Mouse (Mus musculus) lung, adult 18-20 months (tissue): Measurements from ENCODE around the gene Tubg1.
A peak's percentile ranks its signal among the peaks of the same experiment; 100 is the strongest.

ENCODE experiments used
- DNase-seq, 2 experiments: peaks; one replicate each; pipeline ENCODE4 v3.0.0; 2022; ENCODE audit warnings: mixed read lengths in 2 of 2

Gene Tubg1

GRCm38 (mm10) chr11:101119761-101120544 lies at the start of gene Tubg1, which contains the start of gene Retreg3:
Gene Tubg1 (plus strand): TSS chr11:101119938.
Gene Retreg3 (minus strand): TSS chr11:101119893.
- peak; percentile 99 for DNase-seq

DNA sequence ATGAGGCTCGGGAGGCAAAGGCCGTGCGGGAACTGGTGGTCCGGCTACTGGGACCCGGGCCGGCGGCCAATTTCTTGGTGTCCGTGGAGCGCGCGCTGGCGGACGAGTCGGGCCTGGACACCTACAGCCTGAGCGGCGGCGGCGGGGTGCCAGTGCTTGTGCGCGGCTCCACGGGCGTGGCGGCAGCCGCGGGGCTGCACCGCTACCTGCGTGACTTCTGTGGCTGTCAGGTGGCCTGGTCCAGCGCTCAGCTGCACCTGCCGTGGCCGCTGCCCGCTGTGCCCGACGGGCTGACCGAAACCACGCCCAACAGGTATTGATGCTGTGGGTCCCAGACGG lies 49.6 kb upstream of the Tubg1 start:
- no peak for DNase-seq

- no peak for DNase-seq
Measured at GRCm38 (mm10) chr11:101070987-101071386, 48.8 kb upstream of the Tubg1 start.

- no peak for DNase-seq
Measured at GRCm38 (mm10) chr11:101071810-101072428, 47.8 kb upstream of the Tubg1 start.

- no peak for DNase-seq
Measured at GRCm38 (mm10) chr11:101078121-101078520, 41.6 kb upstream of the Tubg1 start, which contains the start of gene Hsd17b1. Gene Hsd17b1 (plus strand): TSS chr11:101078411.

DNA sequence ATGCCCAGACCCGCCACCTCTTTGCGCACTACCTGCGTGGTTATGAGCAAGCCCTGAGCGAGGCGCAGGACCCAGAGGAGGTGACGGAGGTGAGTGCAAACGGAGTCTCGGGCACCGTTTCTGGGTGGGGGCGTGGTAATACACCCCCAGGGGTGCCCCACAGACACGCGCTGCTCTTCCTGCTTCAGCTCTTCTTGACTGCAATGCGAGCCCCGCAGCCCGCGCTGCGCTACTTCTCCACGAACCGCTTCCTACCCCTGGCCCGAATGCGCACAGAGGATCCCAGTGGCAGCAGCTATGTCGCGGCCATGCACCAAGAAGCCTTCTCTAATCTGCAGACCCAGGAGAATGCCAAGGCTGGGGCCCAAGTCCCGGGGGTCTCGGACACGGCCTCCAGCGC lies 40.0 kb upstream of the Tubg1 start:
- no peak for DNase-seq

GRCm38 (mm10) chr11:101080421-101080820 lies 39.3 kb upstream of the Tubg1 start:
- no peak for DNase-seq

DNA sequence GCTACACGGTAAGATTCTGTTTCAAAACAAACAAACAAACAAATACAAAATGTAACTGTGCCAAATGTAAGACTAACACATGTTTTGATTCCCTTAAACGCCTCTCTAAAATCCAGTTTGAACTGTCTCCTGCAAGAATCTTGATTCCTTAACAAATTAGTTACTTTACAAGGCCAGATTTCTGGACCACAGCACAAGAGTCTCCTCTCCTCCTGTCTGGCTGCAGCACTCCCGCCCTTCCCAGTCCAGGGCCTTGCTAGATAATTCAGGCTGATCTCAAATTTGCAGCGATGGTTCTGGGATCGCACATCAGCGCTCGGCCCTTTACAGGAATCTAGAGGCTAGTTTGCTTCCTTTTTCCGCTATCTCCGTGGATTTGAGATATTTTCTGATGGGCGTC lies 38.1 kb upstream of the Tubg1 start:
- DNase-seq, result no peak

DNA sequence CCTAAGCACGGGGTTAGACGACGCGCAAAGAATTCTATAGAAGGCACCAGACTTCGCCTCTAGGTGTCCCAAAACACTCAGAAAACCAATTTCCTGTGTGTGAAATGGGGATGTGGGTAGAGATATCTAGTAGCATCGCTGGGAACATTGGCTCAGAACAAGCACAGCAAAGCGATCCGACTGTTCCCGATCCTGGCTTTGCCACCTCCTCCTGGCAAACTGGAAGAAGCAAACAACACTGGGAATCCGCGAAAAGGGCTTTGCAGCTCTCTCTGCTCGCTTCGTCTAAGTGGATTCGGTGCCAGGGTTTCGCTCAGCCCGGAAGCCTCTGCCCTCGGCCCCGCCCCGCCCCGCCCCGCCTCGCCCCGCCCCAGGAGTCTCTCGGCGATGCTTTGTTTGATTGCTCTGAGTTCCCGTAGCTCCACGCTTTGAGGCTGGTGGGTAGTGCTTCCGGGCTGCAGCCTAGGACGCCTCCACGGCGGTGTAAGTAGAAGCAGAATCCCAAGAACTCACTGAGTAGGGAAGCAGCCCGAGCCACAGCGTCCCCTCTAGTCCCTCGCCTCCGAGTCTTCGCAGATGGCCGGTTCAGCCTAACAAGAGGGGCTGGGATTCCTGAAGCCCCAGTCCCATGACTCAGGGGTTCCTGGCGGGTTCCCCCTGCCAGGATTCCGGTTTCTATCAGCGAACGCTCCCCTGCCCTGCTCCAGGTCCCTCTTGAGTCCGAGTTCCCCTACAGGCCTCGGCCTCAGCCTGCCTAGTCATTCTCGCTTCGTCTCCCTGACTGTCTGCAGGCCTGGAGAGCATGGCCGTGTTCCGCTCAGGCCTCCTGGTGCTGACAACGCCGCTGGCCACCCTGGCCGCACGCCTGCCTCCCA lies 37.3 kb upstream of the Tubg1 start, which contains the start of gene Coasy:
Gene Coasy, plus strand, starts transcription at position 358 of the 875 bp plus-strand sequence.
- DNase-seq, result peak; percentile 85 to 87

- DNase-seq, result no peak
Measured at GRCm38 (mm10) chr11:101083083-101083697, 36.5 kb upstream of the Tubg1 start.

GRCm38 (mm10) chr11:101084246-101084645 lies 35.5 kb upstream of the Tubg1 start:
- DNase-seq, result no peak

GRCm38 (mm10) chr11:101084811-101085210 lies 34.9 kb upstream of the Tubg1 start:
- no peak for DNase-seq

DNA sequence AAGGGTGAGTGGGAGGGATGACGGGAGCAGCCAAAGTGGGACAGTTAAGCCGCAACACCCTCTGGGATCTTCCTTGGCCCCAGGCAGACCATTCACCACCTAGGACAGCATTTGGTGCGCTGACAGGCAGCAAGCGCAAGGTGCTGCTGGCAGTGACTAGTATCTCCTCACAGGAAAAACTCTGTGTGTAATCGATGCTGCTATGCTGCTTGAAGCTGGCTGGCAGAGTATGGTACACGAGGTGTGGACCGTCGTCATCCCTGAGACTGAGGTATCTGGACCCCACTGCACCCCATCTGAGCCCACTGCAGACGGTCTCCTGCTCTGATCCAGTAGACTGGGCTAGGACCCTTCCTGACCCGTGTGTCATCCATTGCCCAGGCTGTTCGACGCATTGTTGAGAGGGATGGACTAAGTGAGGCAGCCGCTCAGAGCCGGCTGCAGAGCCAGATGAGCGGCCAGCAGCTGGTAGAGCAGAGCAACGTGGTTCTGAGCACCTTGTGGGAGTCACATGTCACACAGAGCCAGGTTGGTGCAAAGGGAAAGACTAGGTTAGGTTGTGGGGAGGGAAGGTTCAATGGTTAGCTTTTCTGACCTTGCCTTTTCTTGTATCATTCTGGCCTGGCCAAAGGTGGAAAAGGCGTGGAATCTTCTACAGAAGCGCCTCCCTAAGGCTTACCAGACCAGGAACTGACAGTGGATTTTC lies 34.0 kb upstream of the Tubg1 start:
- DNase-seq, result no peak

DNA sequence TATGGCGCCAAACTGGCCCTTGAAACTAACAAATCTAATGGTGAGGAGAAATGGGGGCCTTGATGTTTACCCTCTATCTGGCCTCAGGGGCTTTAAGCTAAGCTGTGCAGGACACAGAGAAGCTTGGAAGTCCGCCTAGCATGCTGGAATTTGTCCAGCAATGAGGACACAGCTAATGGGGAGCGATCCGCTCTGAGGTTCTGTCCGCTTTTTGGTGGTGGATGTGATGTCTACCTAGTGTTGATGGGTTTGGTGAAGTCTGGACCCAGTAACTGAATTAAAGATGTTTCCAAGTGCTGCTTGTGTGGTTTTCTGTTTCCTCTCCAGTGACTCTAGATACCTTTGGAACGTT lies 33.4 kb upstream of the Tubg1 start:
- DNase-seq, result no peak

DNA sequence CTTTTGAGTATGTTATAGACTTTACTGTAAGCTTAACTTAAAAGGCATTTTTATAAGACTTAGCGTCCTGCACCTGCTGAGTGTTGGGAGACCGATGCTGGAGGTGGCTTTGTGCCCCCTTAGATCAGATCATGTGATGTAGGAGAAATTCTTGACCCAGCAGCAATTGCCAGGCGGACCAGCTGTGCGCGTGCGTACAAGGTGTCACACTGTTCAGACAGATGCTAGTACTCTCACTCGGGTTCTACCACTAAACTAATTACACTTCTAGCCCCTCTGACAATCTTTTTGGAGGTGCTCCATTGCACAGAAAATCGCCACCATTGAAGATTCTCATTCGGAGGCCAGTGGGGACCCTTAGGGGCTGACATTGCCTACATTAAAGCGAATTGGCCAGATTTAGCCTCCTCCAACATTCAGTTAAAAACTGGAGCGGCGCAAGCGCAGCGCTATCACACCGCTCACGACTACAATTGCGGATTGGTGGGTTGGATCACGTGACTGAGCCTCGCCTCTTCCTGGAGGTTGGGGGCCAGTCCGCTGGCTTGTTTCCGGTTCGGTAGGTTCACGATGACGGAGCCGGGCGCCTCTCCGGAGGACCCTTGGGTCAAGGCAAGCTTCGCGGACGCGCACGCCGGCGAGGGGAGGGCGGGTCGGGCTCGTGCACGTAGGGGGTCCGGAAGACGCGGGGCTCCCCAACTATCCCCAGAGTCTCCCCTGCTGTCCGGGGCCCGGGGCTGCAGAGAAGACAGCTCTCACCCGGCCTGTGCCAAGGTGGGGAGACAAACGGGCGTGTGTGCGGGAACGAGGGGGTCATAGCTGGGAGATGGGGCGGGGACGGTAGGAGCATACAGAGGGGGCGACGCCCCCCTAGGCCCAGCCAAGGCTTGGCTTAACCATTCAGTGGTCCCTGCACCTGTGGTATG lies 32.7 kb upstream of the Tubg1 start, which contains the start of gene Mlx:
Gene Mlx, plus strand, starts transcription at position 522 of the 926 bp plus-strand sequence.
- DNase-seq, result peak; percentile 92 to 95

DNA sequence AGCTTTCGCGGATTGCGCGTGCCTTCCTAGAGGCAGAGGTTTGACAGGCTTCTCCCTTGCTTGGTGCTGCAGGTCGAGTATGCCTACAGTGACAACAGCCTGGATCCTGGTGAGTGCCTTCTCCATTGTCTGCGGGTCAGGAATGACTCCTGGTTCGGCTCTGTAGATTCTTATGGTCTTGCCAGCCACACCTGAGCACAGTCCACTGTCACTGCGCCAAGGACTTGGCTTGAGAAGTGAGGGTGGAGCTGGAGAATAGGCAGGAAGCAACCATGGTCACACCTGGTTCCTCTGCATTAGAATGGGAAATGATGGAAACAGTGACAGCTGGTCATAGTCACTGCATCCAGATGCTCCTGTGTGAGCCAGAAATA lies 32.1 kb upstream of the Tubg1 start:
- peak in 1 of 2 experiments; percentile 46 for DNase-seq

DNA sequence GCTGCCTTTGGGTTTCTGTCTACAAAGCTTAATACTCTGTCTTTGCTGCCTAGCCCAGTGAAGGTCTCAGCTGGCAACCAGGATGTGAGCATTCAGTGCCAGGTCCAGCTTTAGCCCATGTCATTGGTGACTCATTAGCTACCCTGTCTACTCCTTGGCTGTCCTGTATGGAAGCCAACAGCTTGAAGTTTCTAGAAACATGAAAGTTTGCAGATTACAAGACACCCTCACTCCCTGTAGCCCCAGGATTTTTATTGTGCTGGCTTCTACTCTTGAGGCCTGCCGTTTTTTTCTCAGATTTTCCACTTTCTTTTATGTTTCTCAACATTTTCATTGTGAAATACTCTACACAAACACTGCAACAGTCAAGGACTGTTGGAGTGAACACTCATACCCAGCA lies 29.8 kb upstream of the Tubg1 start:
- no peak for DNase-seq

- no peak for DNase-seq
Measured at GRCm38 (mm10) chr11:101094930-101095313, 24.8 kb upstream of the Tubg1 start.

DNA sequence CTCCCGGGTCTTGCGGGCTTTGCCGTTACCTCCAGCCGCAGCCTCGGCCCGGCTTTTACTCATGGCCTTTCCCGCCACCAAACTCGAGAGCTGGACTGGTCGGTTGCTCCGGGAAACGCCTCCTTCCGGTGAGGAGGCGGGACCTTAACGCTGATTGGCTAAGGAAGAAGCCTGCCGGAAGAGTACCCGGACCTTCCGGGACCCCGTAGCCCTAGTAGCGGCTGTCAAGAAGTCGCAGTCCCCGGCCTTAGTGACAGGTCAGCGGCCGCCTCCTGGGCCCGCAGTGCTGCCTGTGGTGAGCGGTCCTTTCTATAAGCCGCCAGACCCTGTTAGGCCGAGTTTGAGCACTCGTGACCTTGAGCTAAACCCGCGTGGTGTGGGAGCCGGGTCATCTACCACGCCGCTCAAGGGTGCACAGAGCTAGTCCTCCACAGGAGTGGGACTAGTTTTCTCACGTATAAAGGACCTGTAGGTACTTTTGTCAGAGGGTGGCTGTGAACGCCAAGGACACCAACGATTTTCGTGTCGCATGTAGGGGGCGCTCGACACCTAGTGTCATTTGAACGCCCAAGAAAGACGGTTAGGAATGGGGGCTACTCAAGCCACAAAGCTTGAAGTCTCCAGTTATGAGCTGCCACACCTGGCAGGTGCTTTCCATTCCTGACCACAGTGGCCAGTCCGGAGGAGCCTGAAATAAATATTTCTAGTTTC lies 24.3 kb upstream of the Tubg1 start, which contains the start of gene Psmc3ip:
Gene Psmc3ip, minus strand, starts transcription at position 123 of the 711 bp plus-strand sequence.
- peak; percentile 95 to 96 for DNase-seq

DNA sequence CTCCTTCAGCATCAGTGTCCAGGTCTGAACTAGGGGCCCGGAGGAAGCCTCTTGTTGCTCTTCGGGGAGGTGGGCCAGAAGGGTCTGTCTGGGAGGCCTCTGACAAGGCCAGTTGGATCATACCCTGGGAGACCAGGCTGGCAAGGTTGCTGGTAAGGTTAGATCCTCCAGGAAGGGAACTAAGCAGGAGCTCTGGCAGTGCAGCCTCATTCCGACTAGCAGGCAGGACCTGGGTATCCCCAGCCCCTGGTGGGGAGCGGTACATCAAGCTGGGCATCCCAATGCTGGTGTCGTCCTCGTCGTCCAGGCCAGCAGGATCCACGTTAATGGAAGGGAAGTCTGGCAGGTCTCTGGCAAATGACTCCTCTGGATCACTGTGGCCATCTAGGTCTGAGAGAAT lies 21.5 kb upstream of the Tubg1 start:
- DNase-seq, result no peak
